Mouse (Mus musculus) thymus, postnatal 25 days (tissue): ENCODE results near the gene Acbd6.
A peak's percentile ranks its signal among the peaks of the same experiment; 100 is the strongest.

Source experiments
- DNase-seq: peaks from one replicate; pipeline ENCODE4 v3.0.0; 2022

Acbd6 gene

DNA sequence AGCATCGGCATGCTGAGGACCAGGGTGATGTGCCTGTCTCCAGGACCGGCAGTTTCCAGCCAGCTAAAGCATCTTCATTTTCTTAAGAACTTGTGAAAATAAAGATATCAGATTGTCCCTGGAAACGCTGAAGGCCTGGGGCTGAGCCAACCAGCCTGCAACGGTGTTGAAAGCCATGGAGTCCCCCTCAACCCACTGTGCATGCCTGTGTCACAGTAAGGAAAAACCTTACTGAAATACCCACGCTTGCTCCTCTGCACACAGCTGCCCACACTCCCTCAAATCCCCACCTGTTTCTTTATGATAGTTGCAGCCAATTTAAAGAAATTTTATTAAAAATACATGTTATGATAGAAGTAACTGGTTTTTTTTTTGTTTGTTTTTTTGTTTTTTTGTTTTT lies 98.4 kb downstream of the Acbd6 start:
- DNase-seq, result no peak

DNA sequence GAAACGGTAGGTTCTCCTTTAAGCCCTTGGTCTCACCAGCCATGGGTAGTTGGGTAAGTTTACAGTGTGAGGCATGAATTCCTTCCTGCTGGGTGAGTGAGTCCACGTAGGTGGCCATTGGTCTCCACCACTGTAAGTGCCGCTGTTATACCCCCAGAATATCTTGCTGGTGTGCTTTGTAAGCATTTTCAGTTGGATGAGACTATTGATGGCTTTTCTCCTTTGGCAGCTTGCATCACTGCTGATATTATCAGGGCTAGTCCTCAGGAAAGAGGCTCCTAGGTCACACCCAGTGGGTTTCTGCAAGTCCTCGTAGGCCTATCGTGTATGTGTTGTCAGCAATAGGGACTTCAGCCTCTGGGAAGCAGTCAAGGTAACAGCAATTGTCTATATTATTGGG lies 106.1 kb downstream of the Acbd6 start:
- no peak for DNase-seq

DNA sequence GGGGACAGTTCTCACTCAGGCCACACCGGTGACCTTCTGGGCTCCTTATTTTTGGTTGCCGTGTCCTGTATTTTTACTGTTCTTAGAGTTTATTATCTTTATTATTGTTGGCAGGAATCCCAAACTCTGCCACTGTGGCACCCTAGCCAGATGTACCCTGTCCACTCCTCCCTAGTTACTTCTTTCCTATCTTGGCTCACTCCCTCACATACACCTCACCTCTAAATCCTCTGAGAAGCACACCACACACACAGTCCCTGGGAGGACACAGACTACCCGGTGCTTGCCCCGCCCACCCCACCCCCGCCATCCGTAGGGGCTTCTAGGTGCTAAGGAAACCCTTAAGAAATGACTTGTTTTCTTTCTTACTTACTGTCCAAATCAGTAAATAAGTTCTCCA lies 117.7 kb downstream of the Acbd6 start:
- DNase-seq, result no peak

DNA sequence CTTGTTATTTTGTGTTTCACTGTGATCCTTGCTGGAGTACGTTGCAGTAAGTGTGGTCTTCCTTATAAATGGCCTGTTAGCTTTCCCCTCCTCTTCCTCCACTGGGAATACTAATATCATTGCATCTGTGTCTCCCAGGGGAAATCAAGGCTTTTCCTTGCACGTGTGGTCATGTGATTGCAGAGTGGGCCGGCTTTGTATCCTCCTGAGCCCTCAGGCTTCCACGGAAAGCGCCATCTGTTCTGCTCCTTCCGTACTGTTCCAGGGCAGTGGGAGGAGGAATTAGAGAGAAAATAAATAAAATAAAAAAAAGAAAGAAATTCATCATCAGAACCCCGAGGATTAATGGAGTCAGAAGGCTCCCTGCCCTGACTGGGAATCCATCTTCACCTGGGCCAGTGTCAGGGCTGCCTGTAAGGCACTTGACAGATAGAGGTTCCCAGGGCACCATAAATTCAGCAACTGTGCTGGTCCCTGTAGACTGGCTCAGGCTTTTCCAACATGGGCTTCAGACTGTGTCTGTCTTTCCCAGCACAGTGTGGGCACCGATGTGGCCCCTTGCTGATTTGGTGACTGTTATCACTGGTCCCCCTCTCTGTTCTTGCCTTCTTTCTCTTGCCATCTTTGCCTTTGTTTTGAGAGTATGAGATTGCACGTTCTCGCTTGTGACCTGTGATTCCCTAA lies 123.3 kb downstream of the Acbd6 start:
- no peak for DNase-seq

DNA sequence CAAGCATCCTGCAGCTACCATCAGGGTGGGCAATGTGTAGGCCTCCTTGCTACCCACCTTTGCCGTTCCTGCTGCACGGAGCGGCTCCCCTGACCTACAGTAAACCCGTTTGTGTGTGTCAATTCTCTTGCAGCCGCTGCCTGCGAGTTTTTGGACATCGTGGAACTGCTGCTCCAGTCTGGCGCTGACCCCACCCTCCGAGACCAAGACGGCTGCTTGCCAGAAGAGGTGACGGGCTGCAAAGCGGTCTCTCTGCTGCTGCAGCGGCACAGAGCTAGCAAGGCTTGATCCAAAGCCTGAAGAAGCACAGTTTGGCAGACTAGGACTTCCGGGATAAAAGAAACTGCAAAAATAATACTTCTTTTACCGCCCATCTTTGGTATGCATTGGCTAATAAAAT lies 128.9 kb downstream of the Acbd6 start:
- DNase-seq, result no peak

DNA sequence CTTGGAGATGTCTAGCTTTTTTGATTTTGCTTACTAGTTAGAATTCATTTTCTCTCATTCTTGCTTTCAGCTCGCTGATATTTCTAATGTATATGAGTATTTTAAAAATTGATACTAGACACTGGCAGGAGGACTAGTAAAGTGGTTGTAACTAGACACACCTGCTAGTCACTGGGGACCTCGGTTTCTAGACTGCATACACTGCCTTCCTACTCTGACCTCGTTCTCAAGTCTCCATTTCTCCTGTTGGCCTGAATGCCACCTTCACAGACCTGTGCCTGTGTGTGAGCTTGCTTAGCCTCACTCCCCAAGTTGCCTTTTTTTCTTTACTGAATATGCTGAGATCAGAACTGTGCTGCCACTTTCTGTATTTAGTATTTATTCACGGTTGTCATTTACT lies 131.2 kb downstream of the Acbd6 start:
- no peak for DNase-seq

- no peak for DNase-seq
These were observed 131.6 kb downstream of the Acbd6 start for GRCm38 (mm10) chr1:155689558-155689957.

GRCm38 (mm10) chr1:155692230-155692629 lies 134.3 kb downstream of the Acbd6 start:
- DNase-seq, result no peak

DNA sequence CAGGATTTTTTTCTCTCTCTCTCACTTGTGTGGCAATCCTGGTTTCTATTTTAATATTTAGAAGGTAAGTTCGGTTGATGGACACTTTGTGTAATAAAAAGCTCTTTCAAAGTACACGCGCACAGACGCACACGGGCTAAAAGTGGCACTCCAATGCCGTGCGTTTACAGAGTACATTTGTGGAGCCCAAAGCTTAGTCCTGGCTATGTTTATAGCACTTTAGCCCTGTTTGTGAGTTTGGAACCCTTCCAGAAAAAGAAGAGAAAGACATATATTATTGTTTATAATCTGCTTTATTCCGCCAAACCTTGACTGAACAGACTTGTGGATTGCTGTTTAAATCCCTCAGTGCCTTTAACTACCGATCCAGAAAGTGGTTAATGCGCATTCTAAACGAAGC lies 135.1 kb downstream of the Acbd6 start:
- no peak for DNase-seq

- DNase-seq, result no peak
These were observed 135.5 kb downstream of the Acbd6 start for GRCm38 (mm10) chr1:155693443-155693842.

GRCm38 (mm10) chr1:155698373-155699159 lies 140.6 kb downstream of the Acbd6 start:
- no peak for DNase-seq

GRCm38 (mm10) chr1:155700886-155701285 lies 143.0 kb downstream of the Acbd6 start:
- no peak for DNase-seq

GRCm38 (mm10) chr1:155703191-155703680 lies 145.3 kb downstream of the Acbd6 start:
- DNase-seq, result no peak

DNA sequence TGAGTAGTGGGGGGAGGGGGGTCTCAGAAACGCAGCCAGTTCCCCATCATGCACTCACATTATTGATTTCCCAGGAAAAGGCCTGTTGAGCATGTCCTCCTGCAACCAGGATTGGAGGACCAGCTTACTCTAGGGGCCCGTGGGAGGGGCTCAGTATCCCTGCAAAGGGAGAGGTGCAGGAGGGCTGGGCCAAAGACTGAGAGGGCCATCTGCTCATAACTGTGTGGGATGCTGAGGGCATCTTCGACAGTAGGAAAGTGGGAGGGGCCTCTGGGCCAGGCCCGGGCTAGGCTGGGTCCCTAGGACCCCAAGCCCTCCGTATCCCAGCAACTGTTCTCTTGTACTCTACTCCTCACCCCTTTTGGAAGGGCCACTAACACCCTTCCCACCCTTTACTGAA lies 146.3 kb downstream of the Acbd6 start:
- DNase-seq, result no peak

GRCm38 (mm10) chr1:155713306-155713705 lies 155.4 kb downstream of the Acbd6 start:
- no peak for DNase-seq

DNA sequence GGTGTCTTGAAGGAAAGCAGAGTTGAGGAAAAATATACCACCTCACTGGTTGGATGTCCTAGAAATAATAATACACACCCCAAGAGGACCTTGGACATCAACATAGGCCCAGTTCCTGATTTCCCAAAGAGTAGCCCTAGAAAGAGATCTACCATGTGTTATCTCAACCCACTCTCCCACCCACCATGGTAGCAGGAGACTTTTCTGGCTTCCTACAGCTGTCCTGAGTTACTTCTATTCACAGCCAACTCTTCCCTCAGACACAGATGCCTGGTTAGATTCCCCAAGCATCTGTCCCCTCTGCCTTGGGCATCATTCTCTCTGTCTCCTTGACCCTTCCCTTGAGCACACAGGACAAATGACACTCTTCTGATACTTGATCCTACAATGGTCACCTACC lies 157.4 kb downstream of the Acbd6 start:
- DNase-seq, result no peak

DNA sequence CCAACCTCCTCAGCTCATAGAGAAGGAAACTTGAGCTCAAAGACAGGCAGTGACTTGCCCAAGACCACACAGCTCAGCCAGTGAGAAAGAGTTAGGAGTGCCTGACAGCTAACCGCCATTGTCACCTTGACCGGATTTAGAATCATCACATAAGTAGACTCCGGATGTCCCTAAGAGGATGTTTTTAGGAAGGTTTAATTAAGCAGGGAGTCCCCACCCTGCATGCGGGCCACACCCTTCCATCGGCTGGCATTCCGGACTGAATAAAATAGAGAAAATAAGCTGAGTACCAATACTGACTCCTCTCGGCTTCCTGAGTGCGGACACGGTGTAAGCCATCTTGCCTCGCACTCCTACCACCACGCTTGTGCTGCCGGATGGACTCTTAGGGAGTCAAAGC lies 159.4 kb downstream of the Acbd6 start:
- no peak for DNase-seq

GRCm38 (mm10) chr1:155718851-155719250 lies 160.9 kb downstream of the Acbd6 start:
- DNase-seq, result no peak

DNA sequence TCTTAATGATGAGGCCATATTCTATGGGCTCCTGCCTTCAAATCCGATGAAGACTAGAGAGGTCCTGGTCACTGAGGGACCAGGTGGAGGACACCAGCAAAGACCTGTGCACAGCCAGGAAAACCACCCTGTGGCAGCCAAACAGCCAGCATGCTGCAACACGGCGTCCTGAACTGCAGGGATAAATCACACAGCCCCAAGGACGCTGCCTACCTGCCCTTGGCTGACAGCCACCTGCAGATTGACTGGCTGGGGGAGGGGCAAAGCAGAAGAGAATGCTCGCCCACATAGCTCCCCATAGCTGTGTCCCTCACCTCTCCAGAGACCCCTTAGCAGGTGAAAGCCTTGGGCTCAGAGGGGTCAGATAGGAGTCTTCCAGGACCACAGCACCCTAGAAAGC lies 162.1 kb downstream of the Acbd6 start:
- DNase-seq, result no peak

GRCm38 (mm10) chr1:155721443-155721842 lies 163.5 kb downstream of the Acbd6 start:
- DNase-seq, result peak; percentile 25

DNA sequence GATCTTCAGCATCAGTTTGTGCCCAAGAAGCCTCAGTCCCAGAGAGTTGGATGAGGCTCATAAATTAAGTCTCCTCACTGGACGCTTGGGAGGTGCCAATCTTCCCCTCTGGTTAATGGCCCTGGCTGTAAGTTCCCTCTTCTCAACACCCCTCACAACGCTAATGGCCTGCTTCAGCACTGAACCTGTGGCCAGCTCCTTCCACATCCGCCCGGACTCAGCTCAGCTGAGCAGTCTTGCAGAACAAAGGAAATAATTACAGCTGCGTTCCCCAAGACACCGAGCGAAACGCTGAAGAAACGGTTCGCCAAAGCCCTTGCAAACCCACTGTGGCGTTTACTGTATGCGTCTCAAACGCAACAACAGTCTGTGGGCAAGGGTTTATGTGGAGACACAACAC lies 164.3 kb downstream of the Acbd6 start:
- peak; percentile 43 for DNase-seq

DNA sequence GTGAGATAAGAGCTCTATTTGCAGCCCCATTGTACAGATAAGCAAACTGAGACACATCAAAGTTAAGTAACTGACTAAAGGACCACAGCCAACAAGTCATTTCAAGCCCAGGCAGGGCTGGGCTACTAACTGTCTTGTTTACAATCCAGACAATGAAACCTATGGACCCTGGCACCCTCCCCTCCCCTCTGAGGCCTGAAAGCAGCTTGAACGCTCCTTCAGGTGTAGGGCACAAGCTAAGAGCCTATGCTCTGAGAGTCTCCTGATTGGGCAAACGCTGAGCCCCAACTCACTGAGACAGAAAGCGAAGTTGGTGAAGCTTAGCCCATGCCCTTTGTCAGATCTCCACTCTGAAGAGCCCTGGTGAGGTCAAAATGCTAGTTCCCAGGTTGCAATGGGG lies 166.4 kb downstream of the Acbd6 start:
- DNase-seq, result no peak

GRCm38 (mm10) chr1:155725876-155726275 lies 168.0 kb downstream of the Acbd6 start:
- no peak for DNase-seq

DNA sequence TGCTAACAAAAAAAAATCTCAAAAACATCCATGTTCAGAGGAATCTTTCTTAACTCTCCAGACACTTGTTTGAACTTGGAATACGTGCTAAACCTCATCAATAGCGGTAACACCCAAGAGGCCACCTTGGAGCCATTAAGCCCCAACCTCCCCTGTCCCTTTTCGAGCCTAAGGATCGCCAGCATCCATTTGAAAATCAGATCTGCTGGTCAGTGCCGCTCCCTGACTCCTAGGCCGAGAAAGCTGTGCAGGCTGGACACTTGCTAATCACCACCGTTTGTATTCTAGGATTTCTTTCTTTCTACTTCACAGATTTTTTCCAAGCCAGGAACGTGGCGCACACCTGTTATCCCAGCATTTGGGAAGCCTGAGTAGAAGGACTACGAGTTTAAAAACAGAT lies 169.9 kb downstream of the Acbd6 start:
- DNase-seq, result no peak
